Mouse (Mus musculus) cerebellum, postnatal 25 days (tissue): ENCODE measurements around the gene Psmc5.

Experiments
- DNase-seq, 2 experiments: peaks; one replicate each; pipeline ENCODE4 v3.0.0; 2021; ENCODE audit warnings: mixed read lengths in 2 of 2

Psmc5 gene

DNA sequence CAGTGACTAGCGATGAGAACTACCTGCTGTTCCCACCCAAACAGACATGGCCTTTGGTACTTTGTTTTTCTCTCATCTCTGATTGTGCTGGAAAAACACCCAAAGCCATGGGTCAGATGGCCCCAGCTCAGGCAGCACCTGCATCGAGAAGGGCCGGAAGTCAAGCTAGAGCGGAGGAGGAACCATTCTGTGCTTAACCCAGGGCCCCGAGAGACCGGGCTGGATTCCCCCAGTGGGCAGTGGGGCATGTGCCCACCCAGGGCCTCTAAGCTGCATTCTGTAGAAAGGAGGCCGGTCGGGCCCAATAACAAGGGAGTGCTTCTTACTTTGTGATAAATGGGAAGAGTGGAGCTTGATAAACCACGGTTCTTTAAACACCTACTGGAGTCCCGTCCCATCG, 52.2 kb downstream of the Psmc5 start:
- no peak for DNase-seq

DNA sequence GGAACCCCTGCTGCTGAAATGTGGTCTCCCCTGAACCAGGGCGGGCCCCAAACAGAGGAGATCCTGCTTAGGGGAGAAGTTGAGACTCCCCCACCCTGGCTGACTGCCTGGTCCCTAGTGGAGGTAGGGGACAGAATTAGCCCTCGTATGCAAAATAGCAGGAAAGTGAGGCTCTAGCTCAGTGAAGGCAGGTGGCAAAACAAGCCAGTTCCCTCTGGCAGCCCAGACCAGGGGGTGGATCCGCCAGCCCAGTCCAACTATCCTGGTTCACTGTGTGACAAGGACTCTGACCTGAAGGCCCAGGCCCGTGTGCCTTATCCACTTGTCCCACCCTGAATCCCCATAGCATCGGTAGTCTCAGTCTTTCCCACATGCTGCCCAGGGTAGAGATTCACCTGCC, 54.2 kb downstream of the Psmc5 start:
- no peak for DNase-seq
